Mouse (Mus musculus): ENCODE measurements around the gene Wdr61.

DNA sequence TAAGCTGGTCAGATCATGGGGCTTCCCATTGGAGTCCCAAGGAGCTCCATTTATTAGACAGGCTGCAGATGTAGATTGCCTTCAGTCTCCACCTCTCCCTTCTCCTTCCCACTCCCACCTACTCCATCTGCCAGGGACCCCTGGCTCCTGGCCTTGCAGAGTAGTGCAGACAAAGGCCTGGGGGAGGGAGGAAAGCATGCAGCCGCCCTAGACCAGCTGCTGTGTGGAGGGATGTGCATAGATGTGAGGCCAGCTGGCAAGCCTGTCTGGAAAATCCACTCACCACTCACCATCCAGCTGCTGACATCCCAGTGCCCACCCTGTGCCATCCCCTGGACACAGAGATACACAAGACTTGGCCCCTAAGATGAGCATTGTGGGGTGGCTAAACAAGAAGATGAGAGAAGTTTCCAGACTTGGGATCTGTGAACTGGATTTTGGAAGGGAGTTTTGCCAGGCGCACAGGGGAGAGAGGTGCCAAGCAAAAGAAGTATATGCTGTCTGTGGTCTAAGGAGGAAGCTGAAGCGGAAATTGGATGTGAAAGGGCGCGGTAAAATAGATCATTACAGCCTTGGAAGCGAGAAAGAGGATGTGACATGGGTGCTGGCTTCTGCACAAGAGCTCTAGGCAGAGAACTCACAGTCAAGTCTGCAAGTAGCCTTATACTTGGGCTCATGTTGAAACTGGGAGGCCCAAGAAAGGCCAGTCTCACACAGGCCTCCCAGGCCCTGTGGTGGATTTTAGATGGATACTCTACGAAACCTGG, 16.1 kb upstream of the Wdr61 start:
- TF ChIP-seq CTCF (IDR thresholded peaks at IDR 0.05; ENCODE audit: low read depth): no peak
- TF ChIP-seq EP300 (IDR thresholded peaks at IDR 0.05; ENCODE audit: low read depth): no peak

All from liver, embryonic 14.5 days (tissue).